9 mouse cellular contexts compared by ENCODE assay signal in the genomic region with DNA sequence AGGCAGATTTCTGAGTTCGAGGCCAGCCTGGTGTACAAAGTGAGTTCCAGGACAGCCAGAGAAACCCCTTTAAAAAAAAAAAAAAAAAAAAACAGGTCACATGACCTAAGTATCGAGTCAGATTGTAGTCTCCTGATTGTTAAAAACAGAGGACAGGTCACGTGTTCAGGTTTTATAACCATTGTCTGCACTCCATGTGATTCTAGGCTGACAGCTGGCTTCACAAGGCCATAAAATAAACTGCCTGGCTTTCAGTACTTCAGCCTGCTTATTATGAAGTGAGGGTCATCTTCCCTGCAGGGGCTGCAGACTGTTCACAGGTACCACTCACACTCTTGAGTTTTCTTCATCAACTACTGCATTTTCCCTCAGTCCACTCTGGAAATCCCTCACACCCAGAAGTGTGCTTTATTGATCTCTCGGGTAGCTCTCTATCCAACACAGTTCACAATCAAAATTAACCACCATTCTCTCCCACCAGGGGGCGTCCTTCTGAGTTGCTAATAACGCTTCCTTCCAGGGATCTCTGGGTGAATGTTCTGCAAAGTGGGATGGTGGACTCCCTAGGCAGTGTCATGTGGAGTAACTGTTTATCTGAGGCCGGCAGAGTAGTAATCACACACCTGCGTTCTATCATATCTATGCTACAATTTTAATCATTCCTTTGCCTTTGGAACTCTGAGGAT.
A peak's percentile ranks its signal among the peaks of the same experiment; 100 is the strongest.
DNase-seq lines count a peak whose midpoint lies in the region.
"Had no signal": no experiment of that assay in that cellular context is flagged by ENCODE, and none has a peak within 500 bp of the region (broad histone marks: within the 10 kb centered on the region; RNA-seq: fewer than 3 reads in every experiment).

No protein-coding gene starts in this region.

- peak; percentile 9 to 13 for DNase-seq in cerebellum, adult 18-20 months
- DNase-seq in cerebellum, adult 9-11 months = no peak
- peak; percentile 21 to 29 for DNase-seq in kidney, postnatal 4 days
- no peak for DNase-seq in kidney, adult 11 months
- DNase-seq in testis, postnatal 10 days (ENCODE audit: low spot score) = peak; percentile 64
- DNase-seq in testis, postnatal 14 days (ENCODE audit: low spot score) = no peak
- peak; percentile 59 for DNase-seq in thymus, postnatal 14 days
- no peak for DNase-seq in c-Kit-positive CD71-positive TER-119-positive erythroid progenitor cells, embryonic 14.5 days (ENCODE audit: low spot score)
- DNase-seq: heart, adult 11 months had no signal

Comparison
In these comparisons a context has a peak if more than half of its experiments do, and no peak if none do; other contexts are left out.
1. DNase-seq: peak in cerebellum, adult 18-20 months (2 of 2), kidney, postnatal 4 days (2 of 2), testis, postnatal 10 days (single experiment) and thymus, postnatal 14 days (single experiment); none in cerebellum, adult 9-11 months (single experiment), kidney, adult 11 months (single experiment), testis, postnatal 14 days (single experiment) and c-Kit-positive CD71-positive TER-119-positive erythroid progenitor cells, embryonic 14.5 days (single experiment).